Mouse (Mus musculus): ENCODE measurements around the gene Pex19.

The Pex19 gene

GRCm38 (mm10) chr1:172132319-172132718 lies 5.8 kb downstream of the Pex19 start:
- CTCF ChIA-PET, result no interaction called here

- CTCF ChIA-PET, result interaction anchor here (0.7 kb wide), 1 partner anchor 12 kb away, joined by 3 read pairs; no protein-coding TSS in a partner anchor
Observed at GRCm38 (mm10) chr1:172133535-172133934, 7.0 kb downstream of the Pex19 start.

GRCm38 (mm10) chr1:172134072-172134471 lies 7.5 kb downstream of the Pex19 start:
- CTCF ChIA-PET, result interaction anchor here (0.7 kb wide), 1 partner anchor 12 kb away, joined by 3 read pairs; no protein-coding TSS in a partner anchor

- CTCF ChIA-PET, result no interaction called here
Observed at GRCm38 (mm10) chr1:172140160-172140559, 13.6 kb downstream of the Pex19 start.

GRCm38 (mm10) chr1:172140825-172141224 lies 14.3 kb downstream of the Pex19 start:
- CTCF ChIA-PET, result no interaction called here

- CTCF ChIA-PET, result no interaction called here
Observed at GRCm38 (mm10) chr1:172141529-172141928, 15.0 kb downstream of the Pex19 start.

- CTCF ChIA-PET, result interaction anchor here (0.6 to 1.1 kb wide), 3 partner anchors 17 to 75 kb away, joined by 3 read pairs; no protein-coding TSS in a partner anchor
Observed at GRCm38 (mm10) chr1:172143570-172143969, 17.0 kb downstream of the Pex19 start.

GRCm38 (mm10) chr1:172147835-172148278 lies 21.3 kb downstream of the Pex19 start, which contains the start of gene Dcaf8:
Dcaf8 (plus strand) TSS chr1:172148084.
- CTCF ChIA-PET, result no interaction called here

GRCm38 (mm10) chr1:172148279-172148954 lies 21.9 kb downstream of the Pex19 start:
- CTCF ChIA-PET, result interaction anchor here (0.5 to 1.0 kb wide), 5 partner anchors 29 to 135 kb away, joined by 3 to 15 read pairs (median 4); no protein-coding TSS in a partner anchor

- CTCF ChIA-PET, result interaction anchor here (0.5 to 1.0 kb wide), 5 partner anchors 29 to 136 kb away, joined by 3 to 15 read pairs (median 4); no protein-coding TSS in a partner anchor
Observed at GRCm38 (mm10) chr1:172148955-172149815, 22.6 kb downstream of the Pex19 start.

- CTCF ChIA-PET, result no interaction called here
Observed at GRCm38 (mm10) chr1:172154536-172154935, 28.0 kb downstream of the Pex19 start.

- CTCF ChIA-PET, result no interaction called here
Observed at GRCm38 (mm10) chr1:172155518-172155917, 29.0 kb downstream of the Pex19 start.

GRCm38 (mm10) chr1:172159970-172160369 lies 33.4 kb downstream of the Pex19 start:
- CTCF ChIA-PET, result interaction anchor here (0.6 kb wide), 1 partner anchor 139 kb away, joined by 4 read pairs; no protein-coding TSS in a partner anchor

GRCm38 (mm10) chr1:172160508-172160907 lies 34.0 kb downstream of the Pex19 start:
- CTCF ChIA-PET, result interaction anchor here (1.0 kb wide), 1 partner anchor 57 kb away, joined by 13 read pairs; no protein-coding TSS in a partner anchor

GRCm38 (mm10) chr1:172162009-172162408 lies 35.5 kb downstream of the Pex19 start:
- CTCF ChIA-PET, result no interaction called here

GRCm38 (mm10) chr1:172162959-172163358 lies 36.4 kb downstream of the Pex19 start:
- CTCF ChIA-PET, result interaction anchor here (0.8 kb wide), 1 partner anchor 313 kb away, joined by 3 read pairs; no protein-coding TSS in a partner anchor

GRCm38 (mm10) chr1:172167911-172168310 lies 41.4 kb downstream of the Pex19 start:
- CTCF ChIA-PET, result no interaction called here

GRCm38 (mm10) chr1:172169809-172170208 lies 43.3 kb downstream of the Pex19 start:
- CTCF ChIA-PET, result interaction anchor here (0.5 kb wide), 1 partner anchor 1744 kb away, joined by 6 read pairs; no protein-coding TSS in a partner anchor

- CTCF ChIA-PET, result no interaction called here
Observed at GRCm38 (mm10) chr1:172172381-172172780, 45.8 kb downstream of the Pex19 start.

GRCm38 (mm10) chr1:172173181-172173580 lies 46.6 kb downstream of the Pex19 start:
- CTCF ChIA-PET, result interaction anchor here (0.6 kb wide), 1 partner anchor 136 kb away, joined by 3 read pairs; no protein-coding TSS in a partner anchor

- CTCF ChIA-PET, result no interaction called here
Observed at GRCm38 (mm10) chr1:172177791-172178190, 51.2 kb downstream of the Pex19 start.

- CTCF ChIA-PET, result interaction anchor here (0.6 to 0.7 kb wide), 2 partner anchors 9 to 130 kb away, joined by 4 read pairs; no protein-coding TSS in a partner anchor
Observed at GRCm38 (mm10) chr1:172179102-172179501, 52.5 kb downstream of the Pex19 start.
